Mouse (Mus musculus) forebrain, embryonic 11.5 days (tissue): ENCODE data around the gene H3f3b. TPM values are rescaled to one million over a fixed set of nuclear protein-coding genes. Genes with fewer than 3 reads are reported as not detected.

Experiments
- ATAC-seq: fragments of 200-750 bp; cut with Nextera tagmentation; replicated peaks from 2 replicates; pipeline ENCODE4 v1.8.0; 2017; ENCODE audit warnings: moderate TSS enrichment; ENCODE audit not compliant: low FRiP score
- DNase-seq: peaks from one replicate; pipeline ENCODE4 v3.0.0-alpha.2; 2017; ENCODE audit warnings: low spot score
- H3K27ac ChIP-seq: fragments of 300-500 bp; sonication (generic); 2 replicates; pipeline ENCODE4 v1.5.1; 2014; ENCODE audit warnings: low read depth, low read length
- H3K27me3 ChIP-seq: fragments of 300-500 bp; sonication (generic); 2 replicates; pipeline ENCODE4 v1.6.1; 2014; ENCODE audit warnings: mild to moderate bottlenecking, low read length, mixed read lengths; ENCODE audit not compliant: control insufficient read depth, insufficient read depth
- H3K36me3 ChIP-seq: fragments of 300-500 bp; sonication (generic); 2 replicates; pipeline ENCODE4 v1.6.1; 2014; ENCODE audit warnings: mild to moderate bottlenecking, low read length, moderate library complexity, mixed read lengths; ENCODE audit not compliant: control insufficient read depth, insufficient read depth
- H3K4me1 ChIP-seq: fragments of 300-500 bp; sonication (generic); replicated peaks from 2 replicates; pipeline ENCODE4 v1.6.1; 2014; ENCODE audit warnings: low read length, mixed read lengths; ENCODE audit not compliant: control insufficient read depth, insufficient read depth
- H3K4me2 ChIP-seq: fragments of 300-500 bp; sonication (generic); 2 replicates; pipeline ENCODE4 v1.6.1; 2014; ENCODE audit warnings: low read depth, mild to moderate bottlenecking, low read length, moderate library complexity, mixed read lengths; ENCODE audit not compliant: severe bottlenecking
- H3K4me3 ChIP-seq: fragments of 300-500 bp; sonication (generic); 2 replicates; pipeline ENCODE4 v1.5.1; 2014; ENCODE audit warnings: low read depth, low read length
- H3K9ac ChIP-seq: fragments of 300-500 bp; sonication (generic); 2 replicates; pipeline ENCODE4 v1.6.1; 2014; ENCODE audit warnings: low read length
- H3K9me3 ChIP-seq: fragments of 300-500 bp; sonication (generic); 2 replicates; pipeline ENCODE4 v1.6.1; 2016; ENCODE audit warnings: low read length, mixed read lengths; ENCODE audit not compliant: control insufficient read depth
- WGBS: fragments of 180-500 bp; shearing (Covaris S2); extraction: QIAGEN DNeasy Blood & Tissue Kit; methylation state at CpG from one replicate; pipeline ENCODE4 v1.1.7; 2014; 5-methylcytosine and 5-hydroxymethylcytosine counted together
- polyA plus RNA-seq: library from polyadenylated mRNA; unstranded; fragments of >200 nt; fragmentation: Nextera tagmentation; extraction: Ambion mirVana; gene quantifications from 2 replicates; pipeline ENCODE4 v1.2.1, GENCODE M21; 2014

The H3f3b gene
- polyA plus RNA-seq, 1 experiment from 2014 or later, result 1,931 TPM

DNA sequence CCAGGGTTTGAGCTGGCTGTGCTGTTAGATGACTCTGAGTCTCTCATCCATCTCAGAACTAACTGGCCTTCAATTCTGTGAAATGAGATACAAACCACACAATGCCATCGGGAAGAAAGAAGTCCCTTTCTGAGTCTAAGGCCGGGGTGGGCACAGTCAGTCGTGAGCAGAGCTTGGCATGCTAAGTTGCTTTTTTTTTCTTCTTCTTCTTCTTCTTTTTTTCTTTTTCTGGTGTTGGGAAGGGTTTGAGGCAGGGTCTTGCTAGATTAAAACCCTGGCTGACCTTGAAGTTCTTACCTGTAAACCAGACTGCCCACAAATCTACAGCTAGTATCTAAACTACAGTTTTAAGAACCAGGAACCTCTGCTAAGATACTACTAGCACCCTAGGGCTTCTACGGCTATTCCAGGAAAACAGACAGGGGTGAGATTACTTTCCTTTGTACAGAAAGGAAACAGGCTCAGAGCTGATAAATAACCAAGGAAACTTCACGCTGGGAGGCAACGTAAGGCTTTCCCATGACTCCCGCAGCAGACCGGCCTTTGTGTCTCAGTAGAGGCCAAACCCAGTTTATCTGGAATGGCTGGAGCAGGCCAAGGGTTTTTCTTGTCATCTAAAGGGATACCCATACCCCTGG, 23.5 kb downstream of the H3f3b start:
- no peak for ATAC-seq
- Histone ChIP-seq H3K4me1 (peaks cover 25% of the 10 kb centered on the region), H3K27me3 (no peaks in the 10 kb centered on the region), H3K36me3 (no peaks in the 10 kb centered on the region), H3K9ac (peak overlapping the region; percentile 57), H3K4me2 (peak overlapping the region; percentile 52), H3K9me3 (no peaks in the 10 kb centered on the region), H3K27ac (no peak overlapping the region), H3K4me3 (peak overlapping the region; percentile 24)
- WGBS, result 37% methylated on average over 8 of the region's 8 CpGs
- no peak for DNase-seq

DNA sequence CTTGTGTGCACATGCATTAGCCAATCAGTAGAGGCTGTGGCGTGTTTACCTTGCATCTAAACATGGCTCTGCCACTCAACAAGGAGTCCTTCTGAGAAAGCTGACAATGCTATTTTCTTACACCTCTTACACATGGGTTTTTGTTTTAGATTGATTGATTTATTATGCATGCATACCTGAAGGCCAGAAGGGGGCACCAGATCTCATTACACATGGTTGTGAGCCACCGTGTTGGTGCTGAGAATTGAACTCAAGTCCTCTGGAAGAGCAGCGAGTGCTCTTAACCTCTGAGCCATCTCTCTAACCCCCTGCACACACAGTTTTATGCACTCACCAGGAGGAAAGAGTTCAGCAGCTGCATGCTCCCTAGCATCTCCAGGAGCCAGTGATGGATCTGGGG, 24.9 kb downstream of the H3f3b start:
- Histone ChIP-seq H3K4me2 (no peak overlapping the region), H3K36me3 (no peaks in the 10 kb centered on the region), H3K4me1 (peaks cover 25% of the 10 kb centered on the region), H3K4me3 (no peak overlapping the region), H3K27ac (no peak overlapping the region), H3K9me3 (no peaks in the 10 kb centered on the region), H3K9ac (no peak overlapping the region), H3K27me3 (no peaks in the 10 kb centered on the region)
- no peak for ATAC-seq
- WGBS, result 87% methylated on average over 3 of the region's 3 CpGs
- no peak for DNase-seq

DNA sequence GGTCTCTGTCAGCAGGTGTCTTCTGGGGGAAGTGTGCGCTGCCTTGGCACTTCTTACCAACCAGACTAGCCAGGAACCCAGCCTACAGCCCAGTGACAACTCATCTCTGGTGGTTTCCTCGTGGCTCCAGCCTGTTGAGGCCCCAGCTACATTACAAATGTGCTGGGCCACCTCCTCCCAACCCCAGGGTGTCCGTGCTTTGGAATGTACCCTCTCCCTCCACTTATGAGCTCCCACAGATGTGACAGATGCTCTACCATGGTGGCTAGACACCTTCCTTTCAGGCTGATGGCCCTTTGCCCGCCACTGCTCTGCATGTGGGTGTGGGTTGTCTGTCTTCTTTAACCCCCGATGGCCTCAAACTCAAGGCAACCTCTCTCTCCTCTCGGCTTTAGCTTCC, 26.0 kb downstream of the H3f3b start:
- H3K9ac ChIP-seq, result no peak overlapping the region
- no peaks in the 10 kb centered on the region for H3K27me3 ChIP-seq
- 74% methylated on average over 6 of the region's 6 CpGs for WGBS
- ATAC-seq (no peak), DNase-seq (no peak)
- no peak overlapping the region for H3K4me3 ChIP-seq
- no peaks in the 10 kb centered on the region for H3K36me3 ChIP-seq
- peaks cover 25% of the 10 kb centered on the region for H3K4me1 ChIP-seq
- H3K4me2 ChIP-seq, result no peak overlapping the region
- H3K27ac ChIP-seq, result no peak overlapping the region
- no peaks in the 10 kb centered on the region for H3K9me3 ChIP-seq

DNA sequence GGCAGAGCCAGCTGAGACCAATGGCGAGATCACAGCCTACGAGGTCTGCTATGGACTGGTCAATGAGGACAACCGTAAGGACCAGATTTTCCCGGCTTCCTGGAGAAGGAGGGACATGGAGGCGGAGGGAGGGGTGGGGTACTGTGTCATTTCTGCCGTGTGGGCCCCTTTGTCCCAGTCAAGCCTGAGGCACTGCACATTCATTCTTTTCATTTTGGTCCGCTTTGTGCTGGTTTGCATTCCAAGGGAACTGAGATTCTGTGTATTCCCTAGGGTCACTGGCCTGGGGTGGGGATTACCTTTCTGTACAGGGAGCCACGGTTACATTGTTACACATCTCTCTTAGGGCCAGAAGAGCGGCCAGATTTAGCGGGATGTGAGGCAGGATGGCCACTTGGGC, 27.2 kb downstream of the H3f3b start:
- no peak overlapping the region for H3K27ac ChIP-seq

DNA sequence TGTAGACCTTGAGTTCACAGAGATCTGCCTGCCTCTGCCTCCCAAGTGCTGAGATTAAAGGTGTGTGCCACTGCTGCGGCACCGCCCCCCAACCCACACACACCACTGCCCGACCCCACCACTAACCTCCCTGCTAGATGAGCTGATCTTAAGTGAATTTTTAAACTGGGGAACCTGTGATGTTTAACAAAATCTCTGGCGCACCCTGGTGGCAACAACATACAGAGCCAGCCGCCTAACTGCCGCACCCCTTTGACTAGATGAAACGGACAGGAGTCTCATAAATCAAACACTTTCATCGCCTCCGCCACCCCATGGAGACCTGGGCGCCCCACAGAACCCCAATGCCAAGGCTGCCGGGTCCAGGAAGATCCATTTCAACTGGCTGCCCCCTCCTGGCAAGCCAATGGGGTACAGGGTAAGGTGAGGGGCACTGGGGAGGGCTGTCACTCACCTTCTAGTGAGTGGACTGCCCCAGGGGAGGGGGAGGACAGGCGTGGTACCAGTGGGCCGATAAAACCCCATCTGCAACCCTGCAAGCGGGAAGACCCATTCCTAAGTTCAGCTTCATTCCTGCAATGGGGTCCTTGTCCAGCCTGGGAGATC, 28.1 kb downstream of the H3f3b start:
- no peaks in the 10 kb centered on the region for H3K36me3 ChIP-seq
- H3K27me3 ChIP-seq, result no peaks in the 10 kb centered on the region
- 0 out of 2 replicates have a peak, but pooled peaks have one; percentile 44 for ATAC-seq
- H3K4me1 ChIP-seq, result peaks cover 14% of the 10 kb centered on the region; the same call in 1 of the 2 replicates
- WGBS, result 21% methylated on average over 14 of the region's 14 CpGs
- no peaks in the 10 kb centered on the region for H3K9me3 ChIP-seq
- no peak overlapping the region for H3K4me3 ChIP-seq
- no peak overlapping the region for H3K27ac ChIP-seq
- no peak overlapping the region for H3K4me2 ChIP-seq
- DNase-seq, result peak; percentile 84
- H3K9ac ChIP-seq, result no peak overlapping the region

More for the DNA sequence above, 27.2 kb downstream of the H3f3b start:
- 23% methylated on average over 10 of the region's 10 CpGs for WGBS
- Histone ChIP-seq H3K4me1 (peaks cover 21% of the 10 kb centered on the region), H3K9ac (peak overlapping the region; percentile 23), H3K9me3 (no peaks in the 10 kb centered on the region), H3K27me3 (no peaks in the 10 kb centered on the region), H3K4me3 (no peak overlapping the region), H3K4me2 (no peak overlapping the region), H3K36me3 (no peaks in the 10 kb centered on the region)
- ATAC-seq, result no peak
- no peak for DNase-seq

DNA sequence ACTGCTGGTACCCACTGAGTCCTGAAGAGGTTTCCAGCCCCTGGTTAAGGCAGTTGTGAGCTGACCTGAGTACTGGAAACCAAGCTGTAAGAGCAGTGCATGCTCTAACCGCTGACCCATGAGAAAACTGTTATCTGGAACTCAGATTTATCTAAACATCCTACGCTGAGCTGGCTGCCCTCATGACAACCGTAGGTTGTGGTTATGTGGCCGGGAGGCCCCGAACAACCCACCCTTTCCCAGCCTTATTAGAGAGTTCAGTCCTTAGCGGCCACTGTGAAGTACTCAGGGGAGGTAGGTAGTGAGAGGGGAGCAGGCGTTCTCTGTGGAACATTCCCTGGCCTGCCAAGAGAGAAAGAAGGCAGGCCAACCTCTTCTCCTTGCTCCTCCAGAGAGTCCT, 28.7 kb downstream of the H3f3b start:
- Histone ChIP-seq H3K4me2 (no peak overlapping the region), H3K4me3 (no peak overlapping the region), H3K4me1 (peaks cover 12% of the 10 kb centered on the region; the same call in 1 of the 2 replicates), H3K27ac (no peak overlapping the region), H3K9ac (no peak overlapping the region), H3K36me3 (no peaks in the 10 kb centered on the region), H3K9me3 (no peaks in the 10 kb centered on the region), H3K27me3 (no peaks in the 10 kb centered on the region)
- DNase-seq (no peak), ATAC-seq (no peak)
- WGBS, result 88% methylated on average over 7 of the region's 7 CpGs

DNA sequence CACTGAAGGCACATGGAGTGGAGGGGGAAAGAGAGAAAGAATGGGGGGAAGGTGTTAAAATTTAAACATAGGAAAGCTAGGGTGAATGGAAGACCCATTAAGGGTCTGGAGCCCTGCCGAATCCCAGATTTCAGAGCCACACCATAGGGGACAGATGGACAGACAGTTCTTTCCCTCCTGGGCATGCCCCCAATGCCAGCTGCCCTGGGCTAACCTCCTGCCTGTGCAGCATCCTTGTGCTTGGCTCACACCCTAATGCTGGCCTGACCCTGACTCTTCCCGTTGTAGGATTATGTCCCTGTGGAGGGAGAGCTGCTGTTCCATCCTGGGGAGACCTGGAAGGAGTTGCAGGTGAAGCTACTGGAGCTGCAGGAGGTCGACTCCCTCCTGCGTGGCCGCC, 30.1 kb downstream of the H3f3b start:
- ATAC-seq (no peak), DNase-seq (no peak)
- Histone ChIP-seq H3K9ac (no peak overlapping the region), H3K27ac (no peak overlapping the region), H3K36me3 (no peaks in the 10 kb centered on the region), H3K9me3 (no peaks in the 10 kb centered on the region), H3K4me3 (no peak overlapping the region), H3K27me3 (no peaks in the 10 kb centered on the region), H3K4me1 (peaks cover 12% of the 10 kb centered on the region; the same call in 1 of the 2 replicates), H3K4me2 (no peak overlapping the region)
- WGBS, result 72% methylated on average over 5 of the region's 5 CpGs

DNA sequence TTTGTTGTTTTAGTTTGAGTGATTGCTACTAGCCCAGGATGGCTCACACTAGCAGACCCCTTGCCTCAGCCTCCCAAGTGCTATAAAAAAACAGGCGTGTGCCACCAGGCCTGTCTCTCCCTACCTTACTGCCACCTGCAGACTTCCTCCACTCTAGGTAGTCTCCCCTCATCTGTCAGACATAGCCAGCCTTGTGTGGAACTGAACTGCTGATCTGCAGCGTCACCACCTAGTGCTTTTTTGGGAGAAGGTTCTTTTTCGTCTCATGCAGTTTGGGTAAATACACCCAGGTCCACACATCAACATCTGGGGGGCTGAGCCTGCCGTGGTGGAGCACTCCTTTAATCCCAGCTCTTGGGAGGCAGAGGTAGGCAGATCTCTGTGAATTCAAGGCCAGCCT, 30.7 kb downstream of the H3f3b start:
- no peak for ATAC-seq
- Histone ChIP-seq H3K4me2 (no peak overlapping the region), H3K36me3 (no peaks in the 10 kb centered on the region), H3K27ac (no peak overlapping the region), H3K9ac (no peak overlapping the region), H3K4me3 (no peak overlapping the region), H3K27me3 (no peaks in the 10 kb centered on the region), H3K9me3 (no peaks in the 10 kb centered on the region), H3K4me1 (peaks cover 12% of the 10 kb centered on the region; the same call in 1 of the 2 replicates)
- 81% methylated on average over 4 of the region's 4 CpGs for WGBS
- no peak for DNase-seq

DNA sequence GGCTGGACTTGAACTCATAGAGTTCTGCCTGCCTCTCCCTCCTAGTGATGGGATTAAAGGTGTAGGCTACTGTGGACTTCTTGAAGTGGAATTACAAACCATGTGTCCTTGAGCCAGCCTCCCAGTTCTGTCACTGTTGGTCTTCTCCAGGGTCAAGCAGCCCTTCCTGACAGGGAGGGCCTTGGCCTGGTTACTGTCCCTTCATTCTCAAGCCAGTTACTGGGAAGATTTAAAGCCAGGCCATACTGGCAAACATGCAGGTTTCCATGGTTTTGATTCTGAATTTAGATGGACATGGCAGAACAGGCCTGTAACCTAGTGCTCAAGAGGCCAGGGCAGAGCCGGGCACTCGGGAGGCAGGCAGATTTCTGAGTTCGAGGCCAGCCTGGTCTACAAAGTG, 32.5 kb downstream of the H3f3b start:
- ATAC-seq, result no peak
- Histone ChIP-seq H3K4me2 (no peak overlapping the region), H3K4me3 (no peak overlapping the region), H3K9ac (no peak overlapping the region), H3K4me1 (peaks cover 4% of the 10 kb centered on the region; the same call in 1 of the 2 replicates), H3K27ac (no peak overlapping the region), H3K36me3 (no peaks in the 10 kb centered on the region), H3K9me3 (no peaks in the 10 kb centered on the region), H3K27me3 (no peaks in the 10 kb centered on the region)
- 91% methylated on average over 3 of the region's 3 CpGs for WGBS
- no peak for DNase-seq
